Mouse (Mus musculus): Measurements from ENCODE around the gene Bmp2.

- TF ChIP-seq POLR2A (IDR thresholded peaks at IDR 0.05; ENCODE audit: low read depth, low read length) (no peak), CTCF (conservative IDR thresholded peaks at IDR 0.05; ENCODE audit: insufficient read depth, insufficient read length, low read depth, low read length) (no peak)
Measured at GRCm38 (mm10) chr2:133564248-133564886, 12.4 kb downstream of the Bmp2 start.
